Mouse (Mus musculus): ENCODE results near the gene Cd247.

DNA sequence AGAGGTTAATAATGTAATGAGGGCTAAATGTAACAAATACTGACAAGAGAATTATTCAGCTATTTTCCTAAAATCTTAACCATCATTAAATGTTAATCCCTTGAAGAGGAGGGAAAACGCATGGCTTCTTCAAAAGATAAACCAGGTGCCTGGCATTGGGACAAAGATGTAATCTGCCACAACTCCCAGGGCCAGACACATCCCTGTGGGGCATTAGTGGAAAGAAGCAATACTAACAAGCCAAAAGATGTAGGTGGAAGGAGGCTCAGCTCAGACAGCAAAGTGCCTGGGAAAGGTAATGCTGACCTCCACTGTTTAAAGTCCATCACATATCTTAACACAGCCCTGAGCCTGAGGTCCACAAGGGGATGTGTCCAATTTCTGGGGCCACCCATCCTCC is 134.0 kb downstream of the Cd247 start:
- no peak for TF ChIP-seq CTCF (IDR thresholded peaks at IDR 0.05; ENCODE audit: low read depth)
- TF ChIP-seq EP300 (IDR thresholded peaks at IDR 0.05; ENCODE audit: low read depth), result no peak

Data from liver, embryonic 14.5 days (tissue).